Mouse (Mus musculus) C2C12 (cell line): ENCODE results near the gene Pde10a.

Source experiments
- CEBPB ChIP-seq: IDR thresholded peaks from one replicate; pipeline ENCODE4 v1.6.1; 2011; ENCODE audit warnings: low read depth, mild to moderate bottlenecking, control low read depth, moderate library complexity
- CTCF ChIP-seq: IDR thresholded peaks from one replicate; pipeline ENCODE4 v1.5.1; 2011; ENCODE audit not compliant: control insufficient read depth, insufficient read depth, insufficient read length
- USF1 ChIP-seq: IDR thresholded peaks from one replicate; pipeline ENCODE4 v1.6.1; 2011; ENCODE audit warnings: low read depth, mild to moderate bottlenecking, control low read depth, moderate library complexity

DNA sequence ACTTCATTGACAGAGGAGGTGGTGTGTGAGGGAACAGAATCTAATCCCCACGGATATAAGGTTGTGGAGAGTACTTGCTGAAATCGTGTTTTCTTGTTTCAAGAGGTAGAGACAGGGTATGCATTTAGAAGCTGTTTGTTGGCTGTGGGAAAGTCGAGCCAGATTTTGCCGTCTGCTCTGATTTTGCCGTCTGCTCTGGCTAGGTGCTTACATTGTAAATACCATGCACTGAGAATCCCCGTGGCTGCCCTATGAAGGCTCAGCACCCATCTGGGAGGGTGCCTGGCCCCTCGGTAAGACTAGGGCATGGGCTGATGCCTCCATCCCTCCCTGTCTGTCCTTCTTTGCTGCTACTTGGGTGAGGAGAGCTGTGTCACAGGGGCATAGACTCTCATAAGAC, 298.4 kb downstream of the Pde10a start:
- TF ChIP-seq CEBPB (no peak), CTCF (no peak), USF1 (no peak)
